Mouse (Mus musculus) left cerebral cortex, postnatal 25 days (tissue): Measurements from ENCODE around the gene Oas1d. TPM values are rescaled to one million over a fixed set of nuclear protein-coding genes. Genes with fewer than 3 reads are reported as not detected.
"Not testable (repeated sequence)": the region's sequence is repeated elsewhere in the genome, so short reads cannot be mapped to it uniquely, and the experiment has no call there.

Experiments used
- DNase-seq, 2 experiments: peaks; one replicate each; pipeline ENCODE4 v3.0.0; 2022; ENCODE audit warnings: low spot score in 2 of 2, mixed read lengths in 1 of 2
- intact Hi-C: fragments of 180-260 bp; cut with DNase I; formaldehyde crosslinking; loops from one replicate; pipeline ENCODE4 v1.15.1; 2025
- total RNA-seq, 2 experiments: library from RNA; stranded (reverse); gene quantifications; 2 replicates each; pipeline ENCODE4 v1.2.3; 2021

Gene Oas1d
- total RNA-seq, 2 experiments from 2014 or later = not detected

- intact Hi-C loops = loop anchor here (2.0 kb wide), 1 partner anchor 20 kb away; no protein-coding TSS in a partner anchor
- no peak for DNase-seq
Measured at GRCm38 (mm10) chr5:120898307-120898706, 16.0 kb upstream of the Oas1d start.

GRCm38 (mm10) chr5:120898726-120899125 lies 15.6 kb upstream of the Oas1d start:
- intact Hi-C loops = loop anchor here (2.0 kb wide), 1 partner anchor 20 kb away; no protein-coding TSS in a partner anchor
- no peak for DNase-seq

- intact Hi-C loops = no loop called here
- no peak for DNase-seq
Measured at GRCm38 (mm10) chr5:120900666-120901065, 13.7 kb upstream of the Oas1d start.

GRCm38 (mm10) chr5:120902056-120902455 lies 12.3 kb upstream of the Oas1d start:
- intact Hi-C loops = loop anchor here (2.0 kb wide), 1 partner anchor 15 kb away; the partner anchor contains the start of gene Oas1g
- no peak for DNase-seq

GRCm38 (mm10) chr5:120906791-120907733 lies 7.3 kb upstream of the Oas1d start, which contains the start of gene Oas1a:
TSS of gene Oas1a (minus strand) at chr5:120907521.
- DNase-seq, intact Hi-C loops: not testable (repeated sequence)

- DNase-seq = no peak
- intact Hi-C loops = no loop called here
Measured at GRCm38 (mm10) chr5:120908196-120908920, 6.0 kb upstream of the Oas1d start.

- DNase-seq, intact Hi-C loops: not testable (repeated sequence)
Measured at GRCm38 (mm10) chr5:120919156-120919935, 5.0 kb downstream of the Oas1d start.

- no peak for DNase-seq
- intact Hi-C loops = no loop called here
Measured at GRCm38 (mm10) chr5:120920296-120920695, 6.0 kb downstream of the Oas1d start.

GRCm38 (mm10) chr5:120923969-120924368 lies 9.6 kb downstream of the Oas1d start:
- intact Hi-C loops = no loop called here
- DNase-seq = no peak

GRCm38 (mm10) chr5:120924520-120924919 lies 10.2 kb downstream of the Oas1d start:
- intact Hi-C loops, DNase-seq: not testable (repeated sequence)

- DNase-seq = not testable (repeated sequence)
Measured at GRCm38 (mm10) chr5:120926311-120926710, 12.0 kb downstream of the Oas1d start.

GRCm38 (mm10) chr5:120927036-120927435 lies 12.7 kb downstream of the Oas1d start:
- DNase-seq = no peak
- intact Hi-C loops = loop anchor here (5.0 kb wide), 1 partner anchor 90 kb away; no protein-coding TSS in a partner anchor

More at GRCm38 (mm10) chr5:120926311-120926710, 12.0 kb downstream of the Oas1d start:
- intact Hi-C loops = loop anchor here (5.0 kb wide), 1 partner anchor 89 kb away; no protein-coding TSS in a partner anchor

GRCm38 (mm10) chr5:120933966-120934365 lies 19.6 kb downstream of the Oas1d start:
- DNase-seq = no peak
- intact Hi-C loops = loop anchor here (5.0 kb wide), 1 partner anchor 117 kb away; no protein-coding TSS in a partner anchor

GRCm38 (mm10) chr5:120937841-120938240 lies 23.5 kb downstream of the Oas1d start:
- DNase-seq = no peak
- intact Hi-C loops = no loop called here

GRCm38 (mm10) chr5:120938586-120938985 lies 24.2 kb downstream of the Oas1d start:
- intact Hi-C loops = no loop called here
- no peak for DNase-seq

- peak in 1 of 2 experiments; percentile 39 for DNase-seq
- intact Hi-C loops = no loop called here
Measured at GRCm38 (mm10) chr5:120942076-120942475, 27.7 kb downstream of the Oas1d start.

- DNase-seq = no peak
- intact Hi-C loops = loop anchor here (5.0 kb wide), 3 partner anchors 175 to 220 kb away; no protein-coding TSS in a partner anchor
Measured at GRCm38 (mm10) chr5:120952242-120952770, 38.0 kb downstream of the Oas1d start.

- peak; percentile 48 to 56 for DNase-seq
- intact Hi-C loops = loop anchor here (5.0 kb wide), 3 partner anchors 173 to 218 kb away; no protein-coding TSS in a partner anchor
Measured at GRCm38 (mm10) chr5:120953974-120954373, 39.6 kb downstream of the Oas1d start.

GRCm38 (mm10) chr5:120961004-120961403 lies 46.7 kb downstream of the Oas1d start:
- no peak for DNase-seq
- intact Hi-C loops = loop anchor here (5.0 kb wide), 1 partner anchor 201 kb away; no protein-coding TSS in a partner anchor
